Mouse (Mus musculus): Measurements from ENCODE around the gene Epha4. TPM values are rescaled to one million over a fixed set of nuclear protein-coding genes. Genes with fewer than 3 reads are reported as not detected.
A peak's percentile ranks its signal among the peaks of the same experiment; 100 is the strongest.

The Epha4 gene
- polyA plus RNA-seq, 1 experiment from 2014 or later: 23.2 TPM

DNA sequence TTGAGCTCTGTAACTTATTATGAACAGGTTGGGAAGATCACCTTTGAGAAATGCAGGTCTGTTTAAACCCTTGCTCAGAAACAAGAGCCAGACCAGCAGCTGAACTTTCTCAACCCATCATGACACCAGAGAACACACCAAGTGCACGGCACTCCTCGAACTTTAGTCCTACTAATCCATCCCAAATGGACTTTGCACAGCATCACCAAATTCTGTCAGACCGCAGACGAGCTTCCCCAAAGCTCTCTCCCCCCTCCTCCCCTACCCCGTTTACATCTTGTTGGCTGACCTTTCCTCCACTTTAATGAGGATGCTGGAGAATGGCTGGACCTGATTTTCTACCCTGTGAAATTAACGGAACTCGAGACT lies 19.1 kb downstream of the Epha4 start:
- no peaks in the 10 kb centered on the region for H3K9me3 ChIP-seq (ENCODE audit: control insufficient read depth, low read length)
- H3K36me3 ChIP-seq (ENCODE audit: control insufficient read depth, insufficient read depth, low read length): peaks cover 11% of the 10 kb centered on the region; the same call in 1 of the 2 replicates
- no peak overlapping the region for H3K9ac ChIP-seq (ENCODE audit: low read depth, low read length)
- H3K4me1 ChIP-seq (ENCODE audit: control insufficient read depth, insufficient read depth, low read length): peaks cover 35% of the 10 kb centered on the region
- 27% methylated on average over 7 of the region's 7 CpGs for WGBS
- 0 out of 2 replicates have a peak overlapping the region, but pooled peaks have one; percentile 8 for H3K4me2 ChIP-seq (ENCODE audit: low read depth, low read length)
- no peaks in the 10 kb centered on the region for H3K27me3 ChIP-seq (replicated peaks; ENCODE audit: control insufficient read depth, insufficient read depth, low read length)
- ATAC-seq (ENCODE audit: low read depth) (no peak), DNase-seq (ENCODE audit: low spot score) (no peak)
- no peak overlapping the region for H3K27ac ChIP-seq (replicated peaks; ENCODE audit: low read depth, low read length)
- H3K4me3 ChIP-seq (ENCODE audit: low read depth, low read length): no peak overlapping the region

DNA sequence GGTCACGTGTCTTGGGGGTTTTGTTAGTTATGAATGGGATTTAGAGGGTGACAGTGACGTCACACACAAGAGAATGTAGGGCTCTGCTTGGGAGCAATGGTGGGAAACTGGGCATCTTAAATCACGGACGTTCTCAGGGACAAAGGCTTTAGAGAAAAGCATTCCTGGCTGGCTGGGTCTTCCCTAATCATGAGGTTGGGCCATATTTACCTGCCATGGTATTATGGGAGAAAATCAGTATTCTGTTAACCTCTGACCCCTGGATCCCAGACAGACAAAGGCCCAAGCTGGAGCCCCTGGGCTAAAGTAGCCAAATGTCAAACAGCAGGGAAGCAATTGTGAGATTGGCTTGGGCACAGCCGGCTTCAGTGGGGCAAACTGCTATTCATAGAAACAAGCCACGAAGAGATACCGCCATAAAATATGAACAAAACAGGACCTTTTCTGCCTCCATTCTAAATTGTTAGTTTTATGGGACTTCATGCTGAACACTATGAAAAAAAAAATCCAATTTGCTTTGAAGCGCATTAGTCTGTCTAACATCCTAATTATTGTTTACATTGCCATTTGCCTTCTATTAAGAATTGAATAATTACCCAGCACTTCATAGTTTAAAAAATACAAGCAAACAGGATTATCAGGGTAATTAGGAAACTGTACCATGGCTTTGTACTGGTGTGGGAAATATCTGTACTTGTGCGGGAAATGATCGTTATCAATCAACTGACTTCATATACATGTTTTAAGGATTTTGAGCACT lies 19.7 kb downstream of the Epha4 start:
- no peaks in the 10 kb centered on the region for H3K27me3 ChIP-seq (replicated peaks; ENCODE audit: control insufficient read depth, insufficient read depth, low read length)
- ATAC-seq (ENCODE audit: low read depth) (no peak), DNase-seq (ENCODE audit: low spot score) (no peak)
- no peak overlapping the region for H3K9ac ChIP-seq (ENCODE audit: low read depth, low read length)
- no peak overlapping the region for H3K4me2 ChIP-seq (ENCODE audit: low read depth, low read length)
- peaks cover 35% of the 10 kb centered on the region for H3K4me1 ChIP-seq (ENCODE audit: control insufficient read depth, insufficient read depth, low read length)
- H3K36me3 ChIP-seq (ENCODE audit: control insufficient read depth, insufficient read depth, low read length): peaks cover 9% of the 10 kb centered on the region; the same call in 1 of the 2 replicates
- H3K4me3 ChIP-seq (ENCODE audit: low read depth, low read length): no peak overlapping the region
- H3K9me3 ChIP-seq (ENCODE audit: control insufficient read depth, low read length): no peaks in the 10 kb centered on the region
- H3K27ac ChIP-seq (replicated peaks; ENCODE audit: low read depth, low read length): no peak overlapping the region
- 42% methylated on average over 10 of the region's 10 CpGs for WGBS

DNA sequence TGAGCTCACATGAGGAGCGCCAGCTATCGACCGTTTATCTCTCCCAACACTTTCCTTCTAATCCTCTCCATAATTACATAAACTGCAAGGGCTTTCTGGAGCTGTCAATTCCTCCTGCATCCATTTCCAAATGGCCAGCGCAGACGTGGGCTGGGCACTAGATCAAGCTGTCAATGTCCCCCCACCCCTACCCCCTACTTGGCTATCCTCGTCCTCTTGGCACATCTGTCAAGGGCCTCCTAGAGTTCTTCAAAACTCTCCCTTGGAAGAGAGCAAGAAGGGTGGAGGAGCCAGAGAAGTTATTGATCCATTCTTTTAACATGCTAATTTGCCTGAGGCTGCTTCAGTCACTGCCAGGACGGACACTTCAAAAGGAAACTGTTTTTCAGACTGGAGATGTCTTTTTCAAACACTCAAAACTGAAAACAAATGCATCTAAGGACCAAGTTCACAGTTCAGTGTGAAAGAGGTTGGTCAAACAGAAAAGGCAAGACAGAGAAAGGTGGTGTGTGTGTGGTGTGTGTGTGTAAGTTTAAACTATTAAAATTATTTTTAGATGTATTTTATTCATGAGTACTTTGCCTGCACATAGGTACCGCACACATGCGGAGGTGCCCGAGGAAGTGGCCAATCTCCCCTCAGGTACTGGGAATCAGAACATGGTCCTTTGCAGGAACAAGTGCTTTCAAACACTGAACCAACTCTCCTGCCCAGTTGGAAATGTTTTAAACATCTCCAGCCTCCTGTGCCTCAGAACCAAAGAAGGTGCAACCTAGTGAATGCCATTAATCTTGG lies 20.9 kb downstream of the Epha4 start:
- H3K4me1 ChIP-seq (ENCODE audit: control insufficient read depth, insufficient read depth, low read length): peaks cover 35% of the 10 kb centered on the region
- no peaks in the 10 kb centered on the region for H3K36me3 ChIP-seq (ENCODE audit: control insufficient read depth, insufficient read depth, low read length)
- ATAC-seq (ENCODE audit: low read depth): no peak
- no peak overlapping the region for H3K4me3 ChIP-seq (ENCODE audit: low read depth, low read length)
- no peak overlapping the region for H3K27ac ChIP-seq (replicated peaks; ENCODE audit: low read depth, low read length)
- no peak overlapping the region for H3K9ac ChIP-seq (ENCODE audit: low read depth, low read length)
- no peak for DNase-seq (ENCODE audit: low spot score)
- no peak overlapping the region for H3K4me2 ChIP-seq (ENCODE audit: low read depth, low read length)
- WGBS: 46% methylated on average over 10 of the region's 10 CpGs
- H3K27me3 ChIP-seq (replicated peaks; ENCODE audit: control insufficient read depth, insufficient read depth, low read length): no peaks in the 10 kb centered on the region
- H3K9me3 ChIP-seq (ENCODE audit: control insufficient read depth, low read length): no peaks in the 10 kb centered on the region

DNA sequence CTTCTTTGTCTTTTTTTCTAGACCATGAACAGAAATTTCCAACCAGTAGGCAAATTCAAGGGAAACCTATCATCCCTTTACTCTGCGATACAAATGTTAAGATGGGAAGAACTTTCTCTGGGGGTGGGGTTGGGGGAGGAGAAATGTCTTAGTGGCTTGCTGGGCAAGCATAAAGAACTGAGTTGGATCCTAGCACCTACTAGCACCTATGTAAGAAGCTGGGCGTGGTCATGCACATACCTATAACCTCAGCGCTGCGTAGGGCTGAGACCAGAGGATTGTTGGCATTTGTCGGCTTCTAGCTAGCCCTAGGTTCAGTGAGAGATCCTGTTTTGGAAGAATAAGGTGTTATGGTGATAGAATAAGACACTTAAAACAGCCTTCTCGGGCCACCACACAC lies 24.7 kb downstream of the Epha4 start:
- Histone ChIP-seq H3K9ac (ENCODE audit: low read depth, low read length) (no peak overlapping the region), H3K36me3 (ENCODE audit: control insufficient read depth, insufficient read depth, low read length) (0 out of 2 replicates have a peak, but pooled peaks cover 7% of the 10 kb centered on the region), H3K4me3 (ENCODE audit: low read depth, low read length) (no peak overlapping the region), H3K9me3 (ENCODE audit: control insufficient read depth, low read length) (no peaks in the 10 kb centered on the region), H3K27ac (replicated peaks; ENCODE audit: low read depth, low read length) (no peak overlapping the region), H3K4me1 (ENCODE audit: control insufficient read depth, insufficient read depth, low read length) (peaks cover 10% of the 10 kb centered on the region), H3K27me3 (replicated peaks; ENCODE audit: control insufficient read depth, insufficient read depth, low read length) (no peaks in the 10 kb centered on the region), H3K4me2 (ENCODE audit: low read depth, low read length) (no peak overlapping the region)
- WGBS: 94% methylated on average over 6 of the region's 6 CpGs
- DNase-seq (ENCODE audit: low spot score): no peak
- ATAC-seq (ENCODE audit: low read depth): no peak

- no peaks in the 10 kb centered on the region for H3K9me3 ChIP-seq (ENCODE audit: control insufficient read depth, low read length)
- H3K27ac ChIP-seq (replicated peaks; ENCODE audit: low read depth, low read length): no peak overlapping the region
- H3K36me3 ChIP-seq (ENCODE audit: control insufficient read depth, insufficient read depth, low read length): 0 out of 2 replicates have a peak, but pooled peaks cover 7% of the 10 kb centered on the region
- no peak overlapping the region for H3K9ac ChIP-seq (ENCODE audit: low read depth, low read length)
- H3K4me3 ChIP-seq (ENCODE audit: low read depth, low read length): no peak overlapping the region
- H3K4me1 ChIP-seq (ENCODE audit: control insufficient read depth, insufficient read depth, low read length): peaks cover 7% of the 10 kb centered on the region; the same call in 1 of the 2 replicates
- ATAC-seq (ENCODE audit: low read depth): no peak
- H3K27me3 ChIP-seq (replicated peaks; ENCODE audit: control insufficient read depth, insufficient read depth, low read length): no peaks in the 10 kb centered on the region
- no peak overlapping the region for H3K4me2 ChIP-seq (ENCODE audit: low read depth, low read length)
- no peak for DNase-seq (ENCODE audit: low spot score)
- WGBS: 70% methylated on average over 7 of the region's 7 CpGs
These were observed 25.5 kb downstream of the Epha4 start for GRCm38 (mm10) chr1:77489387-77489786.

GRCm38 (mm10) chr1:77487856-77488462 lies 26.9 kb downstream of the Epha4 start:
- DNase-seq (ENCODE audit: low spot score) (no peak), ATAC-seq (ENCODE audit: low read depth) (no peak)
- Histone ChIP-seq H3K36me3 (ENCODE audit: control insufficient read depth, insufficient read depth, low read length) (0 out of 2 replicates have a peak, but pooled peaks cover 7% of the 10 kb centered on the region), H3K4me2 (ENCODE audit: low read depth, low read length) (no peak overlapping the region), H3K9ac (ENCODE audit: low read depth, low read length) (no peak overlapping the region), H3K27ac (replicated peaks; ENCODE audit: low read depth, low read length) (no peak overlapping the region), H3K4me3 (ENCODE audit: low read depth, low read length) (no peak overlapping the region), H3K27me3 (replicated peaks; ENCODE audit: control insufficient read depth, insufficient read depth, low read length) (no peaks in the 10 kb centered on the region), H3K9me3 (ENCODE audit: control insufficient read depth, low read length) (no peaks in the 10 kb centered on the region), H3K4me1 (ENCODE audit: control insufficient read depth, insufficient read depth, low read length) (peaks cover 7% of the 10 kb centered on the region; the same call in 1 of the 2 replicates)
- WGBS: 79% methylated on average over 13 of the region's 13 CpGs

DNA sequence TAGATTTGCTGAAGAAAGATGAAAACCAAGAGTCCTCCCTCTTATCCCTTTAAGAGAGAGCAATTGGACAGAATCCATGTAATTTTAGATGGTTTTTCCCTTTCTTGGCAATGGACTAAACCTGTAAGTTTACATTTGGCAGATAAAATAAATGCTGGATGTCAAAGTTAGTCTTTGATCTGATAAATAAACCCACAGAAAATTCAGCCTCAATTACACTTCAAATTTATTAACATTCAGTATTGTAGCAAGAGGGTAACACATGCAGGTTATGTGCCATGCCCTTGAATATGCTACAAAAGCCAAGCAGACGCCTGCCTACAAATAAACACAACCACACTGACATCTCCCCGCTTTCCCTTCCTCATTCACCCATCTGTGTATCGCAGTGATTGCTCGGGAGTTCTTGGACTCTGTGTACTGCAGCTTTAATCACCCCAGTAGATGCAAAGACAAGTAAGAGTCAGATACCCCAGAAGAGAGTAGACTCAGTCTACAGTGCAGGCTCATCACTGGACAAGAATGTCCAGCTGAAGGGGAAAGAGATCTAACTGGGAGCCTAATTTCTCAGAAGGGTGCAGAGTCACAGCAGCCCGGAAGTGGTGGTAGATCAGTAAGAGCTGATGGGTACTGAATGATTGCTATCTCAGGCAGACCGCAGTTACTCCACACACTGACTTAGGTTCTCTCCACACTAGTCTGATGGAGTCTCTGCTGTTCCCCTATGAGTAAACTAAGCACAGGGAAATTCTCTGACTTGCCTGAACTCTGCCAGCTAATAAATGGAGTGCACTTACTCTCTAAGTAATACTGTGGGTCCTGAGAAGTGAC lies 29.9 kb downstream of the Epha4 start:
- no peak for ATAC-seq (ENCODE audit: low read depth)
- Histone ChIP-seq H3K27me3 (replicated peaks; ENCODE audit: control insufficient read depth, insufficient read depth, low read length) (no peaks in the 10 kb centered on the region), H3K27ac (replicated peaks; ENCODE audit: low read depth, low read length) (no peak overlapping the region), H3K4me1 (ENCODE audit: control insufficient read depth, insufficient read depth, low read length) (no peaks in the 10 kb centered on the region), H3K9ac (ENCODE audit: low read depth, low read length) (no peak overlapping the region), H3K36me3 (ENCODE audit: control insufficient read depth, insufficient read depth, low read length) (0 out of 2 replicates have a peak, but pooled peaks cover 7% of the 10 kb centered on the region), H3K9me3 (ENCODE audit: control insufficient read depth, low read length) (no peaks in the 10 kb centered on the region), H3K4me3 (ENCODE audit: low read depth, low read length) (no peak overlapping the region), H3K4me2 (ENCODE audit: low read depth, low read length) (no peak overlapping the region)
- DNase-seq (ENCODE audit: low spot score): peak; percentile 48
- WGBS: 79% methylated on average over 6 of the region's 6 CpGs
